Mouse (Mus musculus) left cerebral cortex, postnatal 14 days (tissue): ENCODE data around the gene Tlr4. TPM values are rescaled to one million over a fixed set of nuclear protein-coding genes. Genes with fewer than 3 reads are reported as not detected.

Experiments
- DNase-seq, 2 experiments: peaks; one replicate each; pipeline ENCODE4 v3.0.0; 2021 to 2022; ENCODE audit warnings: low spot score in 2 of 2, mixed read lengths in 1 of 2
- intact Hi-C: fragments of 180-260 bp; cut with DNase I; formaldehyde crosslinking; loops from one replicate; pipeline ENCODE4 v1.15.1; 2025
- long read RNA-seq, 2 experiments: library from polyadenylated mRNA; stranded (forward); transcript quantifications; one replicate each; pipeline ENCODE4 v2.0.0; 2021
- total RNA-seq, 2 experiments: library from RNA; stranded (reverse); gene quantifications; 2 replicates each; pipeline ENCODE4 v1.2.3; 2021

Gene Tlr4
- 1 to 10 TPM; 1.8 to 2.1 TPM for total RNA-seq
- long read RNA-seq, experiment 1, full-length matches to known transcripts = 1 of 3 reads
- long read RNA-seq, experiment 1, partial matches to known transcripts = 0 of 3 reads
- long read RNA-seq, experiment 1, other reads (novel, unspliced or antisense) = 2 of 3 reads
- long read RNA-seq, experiment 2 = 0 reads

GRCm38 (mm10) chr4:66827463-66828162 lies at the start of gene Tlr4:
TSS of gene Tlr4 (plus strand) at chr4:66827584.
- peak; percentile 42 to 55 for DNase-seq
- intact Hi-C loops = no loop called here

DNA sequence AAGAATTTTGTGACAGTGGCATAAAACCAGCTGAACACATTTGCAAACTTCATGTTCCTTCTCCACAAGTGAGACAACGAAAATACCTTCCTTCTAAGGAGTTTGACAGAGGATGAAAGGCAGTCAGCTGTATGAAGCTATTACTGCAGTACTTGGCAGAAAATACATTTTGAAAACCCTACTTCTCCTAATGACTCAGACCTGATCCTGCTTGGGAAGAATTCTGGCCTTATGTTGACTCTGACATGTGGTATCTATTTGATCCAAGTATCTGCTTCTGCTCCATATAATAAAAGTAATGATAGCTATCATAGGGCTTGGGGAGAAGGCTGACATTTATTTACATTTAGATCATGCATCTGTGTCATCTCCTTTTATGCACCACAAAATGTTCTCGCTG lies 33.1 kb upstream of the Tlr4 start:
- no peak for DNase-seq
- intact Hi-C loops = no loop called here

DNA sequence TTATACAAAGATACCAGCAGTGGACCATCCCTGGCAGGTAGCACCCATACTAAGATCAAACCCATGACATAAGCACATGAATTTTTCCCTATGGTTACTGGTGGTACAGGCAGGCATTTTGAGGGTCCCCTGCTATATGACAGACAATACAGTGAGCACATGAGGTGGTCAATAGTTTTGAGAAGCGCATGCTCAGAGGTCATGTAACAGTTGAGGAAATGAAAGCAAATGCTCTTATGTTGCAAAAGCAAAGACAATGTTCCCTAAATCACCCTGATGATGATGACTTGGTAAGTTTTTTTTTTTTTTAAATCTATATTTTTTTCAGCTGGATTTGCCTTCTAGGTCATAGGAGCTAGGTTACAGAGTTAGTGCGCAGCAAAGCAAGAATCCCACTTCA lies 30.7 kb upstream of the Tlr4 start:
- no peak for DNase-seq
- intact Hi-C loops = no loop called here

GRCm38 (mm10) chr4:66804552-66805301 lies 22.7 kb upstream of the Tlr4 start:
- intact Hi-C loops = no loop called here
- DNase-seq = no peak

DNA sequence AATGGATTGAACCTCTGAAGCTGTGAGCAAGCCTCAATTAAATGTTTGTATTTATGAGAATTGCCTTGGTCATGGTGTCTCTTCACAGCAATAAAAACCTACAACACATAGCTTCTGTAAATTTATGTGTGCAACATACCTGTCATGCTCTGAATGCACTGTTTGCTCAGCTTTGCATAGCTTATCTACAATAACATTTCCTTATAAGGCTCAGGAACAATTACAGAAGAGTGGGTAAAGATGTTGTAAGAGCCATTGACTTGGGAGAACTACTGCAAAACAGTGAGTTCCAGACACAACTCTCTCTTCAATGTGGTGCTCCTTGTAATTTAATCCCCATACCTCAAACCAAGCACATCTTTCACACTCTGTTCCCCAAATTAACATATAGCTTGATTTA lies 21.6 kb upstream of the Tlr4 start:
- intact Hi-C loops = no loop called here
- DNase-seq = no peak

GRCm38 (mm10) chr4:66816364-66817026 lies 10.9 kb upstream of the Tlr4 start:
- intact Hi-C loops = no loop called here
- no peak for DNase-seq

GRCm38 (mm10) chr4:66821171-66821570 lies 6.2 kb upstream of the Tlr4 start:
- intact Hi-C loops = no loop called here
- DNase-seq = no peak

DNA sequence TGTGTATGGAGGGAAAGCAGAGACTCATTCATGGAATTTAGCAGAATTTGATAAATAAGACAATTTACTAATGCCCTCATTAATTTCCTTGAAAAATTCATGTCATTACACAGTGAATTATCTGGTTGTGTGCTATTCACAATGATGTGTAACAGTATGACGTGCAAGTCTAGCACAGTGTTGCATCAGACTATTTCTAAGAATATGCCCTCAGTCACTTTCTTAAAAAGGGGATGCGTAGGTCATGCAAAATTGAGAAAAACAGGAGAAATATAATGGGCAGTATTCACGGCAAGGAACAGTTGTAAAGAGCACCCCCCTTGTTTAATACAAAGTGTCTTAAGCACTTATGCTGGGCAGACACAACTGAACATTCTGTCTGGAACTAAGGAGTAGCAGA lies 5.6 kb upstream of the Tlr4 start:
- DNase-seq = no peak
- intact Hi-C loops = no loop called here

- no peak for DNase-seq
- intact Hi-C loops = no loop called here
Observed at GRCm38 (mm10) chr4:66828163-66828668, 832 bp downstream of the Tlr4 start.

DNA sequence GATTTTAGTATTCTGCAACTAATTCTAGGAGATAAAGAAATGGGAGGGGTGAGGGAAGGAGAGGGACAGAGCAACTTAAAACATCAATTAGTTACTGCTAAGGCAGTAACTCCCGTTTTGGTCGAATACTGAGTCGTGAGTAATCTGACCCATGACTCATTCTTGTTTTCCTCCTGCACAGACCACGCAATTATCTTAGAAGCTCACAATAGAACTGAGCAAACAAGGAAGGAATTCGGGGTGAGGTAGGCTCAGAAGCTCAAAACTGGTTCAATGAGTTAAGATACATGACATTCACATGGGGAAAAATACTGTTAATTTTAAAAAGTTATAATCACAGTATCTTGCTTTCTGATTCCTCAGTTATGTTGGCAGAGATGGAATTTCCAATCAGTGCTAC lies 1.3 kb downstream of the Tlr4 start:
- no peak for DNase-seq
- intact Hi-C loops = no loop called here

- DNase-seq = no peak
- intact Hi-C loops = no loop called here
Observed at GRCm38 (mm10) chr4:66838071-66838470, 10.7 kb downstream of the Tlr4 start.

DNA sequence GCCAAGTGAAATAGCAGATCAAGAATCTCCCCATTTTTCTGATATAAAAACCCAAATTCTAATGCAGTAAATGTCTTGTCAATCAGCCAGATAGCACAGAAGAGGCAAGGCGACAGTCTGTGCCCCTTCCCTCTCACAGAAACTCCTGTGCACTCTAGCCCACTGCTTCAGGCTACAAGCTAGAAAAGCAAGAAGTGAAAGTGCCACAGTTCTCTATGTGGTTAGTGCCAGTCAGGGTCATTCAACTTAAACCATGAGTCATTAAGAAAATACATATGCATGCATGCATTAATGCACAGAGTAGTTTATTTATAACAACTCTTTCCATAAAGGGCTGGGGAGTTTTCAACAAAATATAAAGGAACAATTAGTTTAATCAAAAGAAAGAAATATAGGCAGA lies 15.9 kb downstream of the Tlr4 start:
- no peak for DNase-seq

GRCm38 (mm10) chr4:66852011-66852410 lies 24.6 kb downstream of the Tlr4 start:
- intact Hi-C loops = no loop called here
- DNase-seq = no peak

More for the DNA sequence above, 15.9 kb downstream of the Tlr4 start:
- intact Hi-C loops = no loop called here

DNA sequence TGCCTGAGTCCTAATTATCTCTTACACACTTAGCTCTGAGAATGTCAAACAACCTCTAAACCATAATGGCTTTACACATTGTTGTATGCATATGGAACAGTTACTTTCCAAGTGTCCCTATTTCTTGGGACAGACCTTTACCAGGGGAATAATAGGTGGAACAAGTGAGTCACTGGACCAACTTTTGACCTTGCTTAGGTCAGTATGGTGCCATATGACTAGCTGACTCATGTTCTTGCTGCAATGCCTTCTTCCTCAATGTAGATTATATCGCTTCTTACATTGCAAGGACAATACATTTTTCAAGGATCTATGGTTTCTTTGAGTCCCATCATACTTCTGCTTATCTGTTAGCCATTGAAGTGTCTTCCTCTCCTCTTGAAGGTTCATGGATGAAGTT lies 29.6 kb downstream of the Tlr4 start:
- no peak for DNase-seq
- intact Hi-C loops = no loop called here

- DNase-seq = peak; percentile 5 to 11
- intact Hi-C loops = no loop called here
Observed at GRCm38 (mm10) chr4:66869919-66870318, 42.5 kb downstream of the Tlr4 start.

GRCm38 (mm10) chr4:66872026-66872425 lies 44.6 kb downstream of the Tlr4 start:
- DNase-seq = no peak
- intact Hi-C loops = no loop called here

DNA sequence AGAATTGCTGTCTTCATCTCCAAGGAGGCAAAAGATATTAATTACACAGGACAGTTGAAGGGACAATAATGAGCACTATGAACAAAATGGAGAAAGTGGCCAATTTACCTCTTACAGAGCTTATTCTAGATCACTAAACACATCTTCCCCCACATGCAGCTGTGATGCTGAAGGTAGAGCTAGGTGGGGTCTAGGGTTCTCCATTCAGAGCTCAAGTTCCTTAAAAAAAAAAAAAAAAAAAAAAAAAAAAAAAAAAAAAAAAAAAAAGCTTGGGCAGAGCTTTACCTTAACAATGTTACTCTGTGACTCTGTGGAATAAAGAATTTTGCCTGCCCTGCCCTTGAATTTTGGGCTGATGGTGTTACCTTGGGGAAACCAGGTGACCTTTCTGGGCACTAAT lies 46.0 kb downstream of the Tlr4 start:
- intact Hi-C loops = no loop called here
- no peak for DNase-seq

- DNase-seq = no peak
- intact Hi-C loops = no loop called here
Observed at GRCm38 (mm10) chr4:66875751-66876150, 48.4 kb downstream of the Tlr4 start.

GRCm38 (mm10) chr4:66877609-66878008 lies 50.2 kb downstream of the Tlr4 start:
- DNase-seq = no peak
- intact Hi-C loops = no loop called here

DNA sequence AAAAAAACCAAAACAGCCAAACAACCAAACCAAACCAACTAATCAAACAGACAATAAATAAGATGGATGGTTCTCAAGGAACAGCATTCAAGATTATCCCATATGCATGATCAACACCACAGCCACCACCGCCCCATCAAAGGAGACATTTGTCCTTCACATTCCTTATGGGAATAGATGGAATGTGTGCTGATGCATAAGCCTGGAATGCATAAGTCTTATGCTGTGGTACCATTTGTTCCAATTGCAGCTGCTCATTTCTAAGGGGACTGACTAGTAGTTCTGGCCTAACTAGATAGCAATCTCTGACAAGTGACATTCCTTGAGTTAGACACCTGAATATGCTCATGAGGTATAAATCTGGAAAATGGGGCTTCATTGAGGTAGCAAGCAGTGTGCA lies 54.1 kb downstream of the Tlr4 start:
- intact Hi-C loops = no loop called here
- DNase-seq = no peak
